Mouse (Mus musculus) WW6 (cell line): ENCODE results near the gene Hyal2.

Source experiments
- DNase-seq: peaks from one replicate; pipeline ENCODE4 v3.0.0-alpha.2; 2013; ENCODE audit warnings: low read depth, low spot score

Hyal2 gene

DNA sequence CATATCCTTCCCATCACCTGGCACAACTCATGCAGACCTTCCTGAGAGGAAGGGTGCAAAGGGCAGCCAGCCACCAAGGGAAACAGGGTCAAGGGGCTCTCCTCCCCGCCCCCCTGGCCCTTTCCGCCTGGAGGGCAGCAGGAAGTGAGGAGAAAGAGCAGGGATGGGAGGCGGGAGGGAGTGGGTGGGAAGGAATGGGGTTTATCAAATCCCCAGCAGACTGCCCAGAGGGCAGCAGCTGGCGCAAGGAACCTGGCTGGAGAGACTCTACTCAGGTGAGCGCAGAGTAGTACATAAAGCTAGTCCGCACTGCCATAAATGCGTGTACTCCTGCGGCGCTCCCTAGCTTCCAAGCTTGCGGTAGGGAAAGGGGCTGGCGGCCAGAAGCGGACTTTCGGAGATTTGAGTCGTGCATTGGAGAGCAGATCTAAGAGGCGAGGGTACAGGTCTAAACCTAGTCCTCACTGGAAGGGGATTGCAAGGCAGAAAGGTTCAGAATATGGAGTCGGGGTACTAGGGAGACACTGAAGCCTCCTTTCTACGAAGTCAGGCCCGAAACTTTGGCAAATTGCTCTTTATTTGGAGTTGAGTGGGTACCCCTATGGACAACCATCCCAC is at the start of gene Hyal2:
Hyal2 (plus strand) TSS at position 244 of the 618 bp plus-strand sequence.
- no peak for DNase-seq

DNA sequence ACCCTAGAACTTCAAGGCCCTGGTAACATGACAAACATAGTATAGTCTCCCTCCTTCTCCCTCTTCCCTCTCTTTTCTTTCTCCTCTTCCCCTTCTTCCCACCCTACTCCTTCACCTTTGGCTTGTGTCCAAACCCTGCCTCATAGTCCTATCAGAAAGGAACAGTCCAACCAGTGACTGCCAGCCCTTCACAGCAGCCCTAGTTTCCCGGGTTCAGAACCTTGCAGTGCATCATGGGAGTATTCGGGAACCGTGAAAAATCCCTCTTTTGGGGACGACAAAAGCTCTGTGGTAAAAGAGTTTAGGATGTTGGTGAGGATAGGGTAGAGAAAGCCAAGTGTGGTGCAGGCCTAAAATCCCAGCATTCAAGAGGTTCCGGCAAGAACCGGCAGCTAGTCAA is 47.4 kb upstream of the Hyal2 start:
- DNase-seq, result no peak

- DNase-seq, result no peak
These were observed 46.6 kb upstream of the Hyal2 start for GRCm38 (mm10) chr9:107521190-107521589.

DNA sequence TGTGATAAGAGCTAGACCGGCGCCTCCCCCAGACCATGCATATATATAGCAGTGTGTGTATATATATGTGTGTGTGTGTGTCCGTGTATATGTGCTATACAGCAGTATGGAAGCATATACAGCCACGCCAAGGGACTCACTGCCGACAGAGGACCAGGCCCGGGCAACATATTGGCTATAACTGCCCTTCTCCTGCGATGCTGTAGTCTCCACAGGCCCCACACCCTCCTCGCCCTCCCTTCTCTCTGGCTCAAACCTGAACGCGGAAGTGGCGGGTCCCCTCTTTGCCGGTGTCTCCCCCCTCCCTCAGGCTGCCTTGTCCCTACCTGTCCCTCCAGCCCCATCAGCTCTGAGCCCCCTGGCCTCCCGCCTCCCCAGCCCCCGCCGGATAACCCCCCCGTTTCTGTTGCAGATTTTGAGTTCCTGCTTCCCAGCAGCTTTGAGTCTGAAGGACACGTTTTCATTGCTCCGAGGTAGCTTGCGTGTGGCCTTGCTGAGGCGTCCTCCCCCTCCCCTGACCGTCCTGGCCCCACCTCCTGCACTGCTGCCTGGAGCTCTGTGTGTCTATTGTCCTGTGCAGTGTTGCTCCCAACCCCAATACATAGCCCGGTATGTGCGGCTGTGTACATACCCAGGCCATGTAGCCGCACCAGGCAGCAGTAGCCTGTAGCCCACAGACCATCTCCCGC is 45.9 kb upstream of the Hyal2 start:
- no peak for DNase-seq

- no peak for DNase-seq
These were observed 45.4 kb upstream of the Hyal2 start for GRCm38 (mm10) chr9:107522400-107522711.

DNA sequence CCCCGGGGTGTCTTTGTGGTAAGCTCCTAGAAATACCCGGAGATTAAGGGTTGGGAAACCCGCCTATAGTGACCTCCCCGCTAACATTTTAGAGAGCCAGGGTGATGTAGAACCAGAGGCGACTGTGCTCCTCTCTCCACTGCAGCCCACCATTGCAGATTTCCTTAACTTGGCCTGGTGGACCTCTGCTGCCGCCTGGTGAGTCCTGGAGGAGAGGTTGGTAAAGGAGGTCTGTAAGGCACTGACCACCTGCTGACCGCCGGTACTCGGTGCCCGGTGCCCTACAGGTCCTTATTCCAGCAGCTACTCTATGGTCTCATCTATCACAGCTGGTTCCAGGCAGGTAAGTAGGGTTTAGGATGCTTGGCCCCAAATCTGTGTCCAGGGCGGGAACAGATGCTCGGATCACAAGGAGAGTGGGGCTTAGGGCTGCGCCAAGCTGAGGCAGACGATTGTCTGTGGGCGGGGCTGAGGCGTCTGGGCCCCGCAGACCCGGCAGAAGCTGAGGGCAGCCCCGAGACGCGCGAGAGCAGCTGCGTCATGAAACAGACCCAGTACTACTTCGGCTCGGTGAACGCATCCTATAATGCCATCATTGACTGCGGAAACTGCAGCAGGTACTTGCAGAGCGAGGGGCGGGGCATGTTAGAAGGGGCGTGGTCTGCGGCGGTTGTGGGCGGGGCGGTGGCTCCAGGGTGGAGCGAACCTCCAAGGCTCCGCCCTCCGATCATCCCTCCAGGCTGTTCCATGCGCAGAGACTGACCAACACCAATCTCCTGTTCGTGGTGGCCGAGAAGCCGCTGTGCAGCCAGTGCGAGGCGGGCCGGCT is 41.3 kb upstream of the Hyal2 start:
- peak; percentile 58 for DNase-seq

DNA sequence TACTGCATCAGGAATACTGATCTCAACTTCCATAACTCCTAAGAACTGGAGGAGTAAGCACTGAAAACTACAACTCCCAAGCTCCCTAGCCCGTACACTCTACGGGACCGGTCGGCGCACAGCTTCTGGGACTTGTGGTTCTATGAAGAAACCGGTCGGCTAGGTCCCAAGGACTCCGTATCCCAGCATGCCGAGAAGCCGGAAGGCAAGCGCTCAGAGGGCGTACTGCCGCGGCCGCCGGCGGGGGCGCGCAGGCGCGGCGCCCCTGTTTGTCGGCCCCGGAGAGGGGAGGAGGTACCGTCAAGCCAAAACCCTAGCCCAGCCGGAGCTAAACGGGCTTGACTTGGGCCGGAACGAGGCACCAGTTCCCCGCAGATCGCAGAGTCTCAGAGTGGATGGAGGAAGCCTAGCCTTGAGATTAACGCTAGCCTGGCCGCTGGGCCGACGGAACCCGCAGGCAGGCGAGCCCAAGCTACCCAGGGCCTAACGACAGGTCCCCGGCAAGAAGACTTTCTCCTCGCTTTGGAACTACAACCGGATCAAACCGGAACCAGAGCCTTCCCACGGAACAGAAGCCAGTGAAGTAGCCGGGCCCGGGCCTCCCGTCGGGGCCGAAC is 33.8 kb upstream of the Hyal2 start, which contains the start of gene Tmem115:
Tmem115 (plus strand) TSS at position 155 of the 617 bp plus-strand sequence.
- peak; percentile 93 for DNase-seq

DNA sequence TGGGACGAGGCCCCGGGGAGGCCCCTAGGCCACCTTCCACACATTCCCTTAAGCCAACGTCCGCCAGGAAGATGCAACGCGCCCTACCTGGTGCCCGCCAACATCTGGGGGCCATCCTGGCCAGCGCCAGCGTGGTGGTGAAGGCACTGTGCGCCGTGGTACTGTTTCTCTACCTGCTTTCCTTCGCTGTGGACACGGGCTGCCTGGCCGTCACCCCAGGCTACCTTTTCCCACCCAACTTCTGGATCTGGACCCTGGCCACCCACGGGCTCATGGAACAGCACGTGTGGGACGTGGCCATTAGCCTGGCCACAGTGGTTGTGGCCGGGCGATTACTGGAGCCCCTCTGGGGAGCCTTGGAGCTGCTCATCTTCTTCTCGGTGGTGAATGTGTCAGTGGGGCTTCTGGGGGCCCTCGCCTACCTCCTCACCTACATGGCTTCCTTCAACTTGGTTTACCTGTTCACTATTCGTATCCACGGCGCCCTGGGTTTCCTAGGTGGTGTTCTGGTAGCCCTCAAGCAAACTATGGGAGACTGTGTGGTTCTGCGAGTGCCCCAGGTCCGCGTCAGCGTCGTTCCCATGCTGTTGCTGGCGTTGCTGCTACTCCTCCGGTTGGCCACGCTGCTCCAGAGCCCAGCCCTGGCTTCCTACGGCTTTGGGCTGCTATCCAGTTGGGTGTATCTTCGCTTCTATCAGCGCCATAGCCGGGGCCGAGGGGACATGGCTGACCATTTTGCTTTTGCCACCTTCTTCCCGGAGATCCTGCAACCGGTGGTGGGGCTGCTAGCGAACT is 33.1 kb upstream of the Hyal2 start:
- DNase-seq, result no peak

- no peak for DNase-seq
These were observed 29.5 kb upstream of the Hyal2 start for GRCm38 (mm10) chr9:107538231-107538630.

DNA sequence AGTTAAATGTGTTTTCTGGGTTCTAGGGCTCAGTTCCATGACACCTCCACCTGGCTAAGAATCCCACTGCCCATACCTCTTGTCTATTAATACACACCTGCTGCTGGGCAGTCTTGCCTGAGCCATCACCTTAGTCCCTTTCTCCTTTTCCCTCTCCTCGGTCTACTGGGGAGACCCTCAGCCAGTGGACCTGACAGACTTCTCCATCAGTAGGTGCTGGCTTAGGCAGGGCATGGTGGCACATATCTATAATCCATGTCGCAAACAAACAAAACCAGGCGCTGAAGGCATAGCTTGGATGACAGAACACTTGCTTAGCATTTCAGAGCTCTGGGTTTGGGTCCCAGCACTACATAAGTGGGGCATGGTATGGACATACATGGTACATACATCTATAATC is 29.0 kb upstream of the Hyal2 start:
- DNase-seq, result no peak

DNA sequence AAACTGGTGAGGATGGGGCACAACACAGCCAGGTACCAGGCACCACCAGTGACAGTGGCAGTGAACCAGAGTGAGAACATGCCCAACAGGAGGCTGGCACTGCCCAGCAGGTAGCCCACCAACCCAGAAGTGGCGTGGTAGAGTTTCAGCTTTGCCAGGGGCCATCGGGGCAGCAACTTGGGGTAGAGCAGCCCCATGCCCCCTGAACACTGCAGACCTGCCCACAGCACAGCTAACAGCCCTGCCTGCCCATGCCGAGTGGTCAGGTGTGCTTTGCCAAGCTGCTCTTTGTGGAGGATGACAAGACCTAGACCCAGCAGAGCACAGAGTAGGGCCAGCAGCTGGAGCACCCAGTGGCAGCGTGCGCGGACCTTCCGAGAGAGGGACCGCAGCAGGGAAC is 27.8 kb upstream of the Hyal2 start:
- DNase-seq, result no peak

DNA sequence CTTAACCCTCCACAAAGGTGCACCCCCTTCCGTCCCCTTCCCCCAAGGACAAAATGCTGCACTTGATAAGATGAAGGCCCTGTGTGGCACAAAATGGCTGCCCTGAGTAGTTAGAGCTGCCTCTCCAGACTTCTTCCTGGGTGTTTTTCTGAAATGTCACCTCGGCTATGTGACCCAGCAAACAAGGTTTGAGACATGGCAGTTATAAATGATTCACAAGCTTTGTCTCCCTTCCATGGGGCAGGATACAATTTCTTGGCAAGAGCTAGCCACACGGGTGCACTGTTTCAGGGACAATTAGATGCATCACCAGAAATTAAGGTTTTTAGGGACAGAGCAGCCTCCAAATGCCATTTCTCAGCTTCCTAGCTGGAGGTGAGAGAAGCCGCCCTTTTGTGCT is 27.3 kb upstream of the Hyal2 start:
- no peak for DNase-seq

DNA sequence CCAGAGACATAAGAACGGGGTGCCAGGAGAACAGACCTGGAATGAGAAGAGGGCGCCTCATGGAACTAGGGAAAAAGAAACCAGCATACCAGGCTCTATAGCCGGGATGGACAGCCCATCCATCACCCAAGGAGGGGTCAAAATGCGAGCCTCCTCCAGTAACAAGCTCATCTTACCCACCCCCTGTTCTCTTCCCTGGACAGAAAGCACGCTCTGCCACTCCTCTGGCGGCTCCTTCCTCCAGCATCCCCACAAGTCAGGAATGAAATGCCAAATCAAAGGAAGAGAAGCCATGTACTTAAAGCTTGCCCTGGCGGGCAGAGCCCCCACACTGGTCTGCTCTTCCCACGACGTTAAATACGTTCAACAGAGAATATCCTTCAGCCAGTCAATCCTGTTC is 26.7 kb upstream of the Hyal2 start:
- no peak for DNase-seq

DNA sequence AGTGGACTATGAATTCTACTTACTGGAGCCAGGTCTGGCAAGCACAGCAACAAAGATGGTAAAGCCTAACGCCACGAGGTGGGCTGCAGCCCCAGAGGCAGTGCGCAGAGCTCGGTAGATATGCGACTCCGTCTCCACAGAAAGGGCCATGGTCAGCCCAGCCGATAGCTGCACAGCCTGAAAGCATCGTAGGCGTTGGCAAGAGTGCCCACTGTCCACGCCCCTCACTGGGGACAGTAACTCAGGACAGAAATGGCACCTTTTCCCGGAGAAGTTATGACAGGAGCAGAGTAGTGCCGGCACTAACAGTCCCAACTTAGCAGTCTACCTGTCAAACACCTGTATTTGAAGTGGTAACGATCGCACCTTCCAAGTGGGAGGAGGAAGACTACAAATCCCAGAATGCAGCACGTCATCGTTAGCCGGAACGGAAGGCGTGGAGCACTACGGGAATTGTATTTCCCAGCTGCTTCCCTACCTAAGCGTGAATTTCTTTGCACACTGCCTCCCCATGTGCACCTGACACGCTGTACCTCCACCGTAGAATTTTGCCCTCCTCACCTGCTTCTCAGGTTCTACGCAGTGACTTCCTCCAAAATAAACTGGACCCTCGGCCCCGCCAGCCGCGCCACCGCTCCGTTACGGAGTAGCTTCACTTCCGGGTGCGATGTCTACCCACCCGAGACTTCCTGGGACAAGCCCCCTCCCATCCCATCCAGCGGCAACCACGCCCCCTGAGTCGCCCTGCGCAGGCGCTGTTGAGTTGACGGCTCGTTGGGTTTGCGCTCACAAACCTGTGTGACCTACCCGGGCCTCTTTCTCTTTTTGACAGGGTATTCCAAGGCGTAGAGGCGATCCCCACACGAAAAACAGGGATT is 26.0 kb upstream of the Hyal2 start, which contains the start of the genes Cyb561d2 and Nprl2:
Cyb561d2 (minus strand) TSS at position 720 of the 878 bp plus-strand sequence.
Nprl2 (plus strand) TSS at position 753 of the 878 bp plus-strand sequence.
- peak; percentile 86 for DNase-seq

DNA sequence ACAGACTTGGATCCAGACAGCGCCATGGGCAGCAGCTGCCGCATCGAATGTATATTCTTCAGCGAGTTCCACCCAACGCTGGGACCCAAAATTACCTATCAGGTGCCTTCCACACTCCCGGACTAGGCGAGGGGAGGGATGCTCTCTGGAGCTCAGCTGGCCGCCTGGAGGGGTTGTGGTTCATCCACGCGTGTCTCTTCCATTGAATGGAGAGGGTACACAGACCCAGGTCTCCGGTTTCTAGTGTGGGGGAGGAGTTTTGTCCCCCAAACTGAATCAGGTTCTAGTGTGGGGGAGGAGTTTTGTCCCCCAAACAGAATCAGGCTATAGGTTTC is 25.4 kb upstream of the Hyal2 start:
- DNase-seq, result no peak

DNA sequence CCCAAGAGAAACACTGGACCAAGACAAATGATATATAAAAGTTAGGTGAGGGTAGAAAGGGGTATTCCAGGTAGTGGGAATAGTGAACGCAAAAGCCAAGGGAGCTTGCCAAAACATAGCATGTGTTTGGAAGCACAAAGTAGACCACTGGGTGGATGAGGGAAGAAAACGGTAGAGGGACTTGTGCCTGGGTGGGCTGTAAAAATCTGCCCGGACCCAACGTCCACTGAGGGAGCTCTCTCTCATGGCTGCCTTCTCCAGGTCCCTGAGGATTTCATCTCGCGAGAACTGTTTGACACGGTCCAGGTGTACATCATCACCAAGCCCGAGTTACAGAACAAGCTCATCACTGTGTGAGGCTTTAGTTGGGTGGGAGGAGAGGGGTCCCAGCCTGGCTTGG is 25.0 kb upstream of the Hyal2 start:
- DNase-seq, result no peak

DNA sequence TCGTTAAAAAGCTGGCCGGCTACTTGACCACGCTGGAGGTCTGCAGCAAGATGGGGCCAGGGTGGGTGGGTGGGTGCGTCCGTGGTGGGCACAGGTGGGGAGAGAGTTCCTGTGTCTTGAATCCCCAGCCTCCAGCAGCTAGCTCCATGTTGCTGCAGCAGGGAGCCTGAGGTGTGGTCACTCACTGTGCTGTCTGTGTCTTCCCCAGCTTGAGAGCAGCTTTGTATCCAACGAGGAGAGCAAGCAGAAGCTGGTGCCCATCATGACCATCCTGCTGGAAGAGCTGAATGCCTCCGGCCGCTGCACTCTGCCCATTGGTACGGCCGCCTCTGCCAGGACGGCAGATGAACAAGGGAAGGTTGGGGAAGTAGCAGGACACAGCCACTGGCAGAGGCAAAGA is 24.4 kb upstream of the Hyal2 start:
- no peak for DNase-seq

GRCm38 (mm10) chr9:107544196-107544700 is 23.5 kb upstream of the Hyal2 start:
- no peak for DNase-seq

GRCm38 (mm10) chr9:107544729-107545128 is 23.0 kb upstream of the Hyal2 start:
- no peak for DNase-seq

GRCm38 (mm10) chr9:107545199-107545598 is 22.5 kb upstream of the Hyal2 start:
- no peak for DNase-seq
